Mouse (Mus musculus): ENCODE measurements at regions not wholly inside any gene's neighbourhood (a gene's known extent, or its start where the extent isn't known, plus 50 kb on each side); places are given as distances from the start of the nearest gene placed in this dataset.

DNA sequence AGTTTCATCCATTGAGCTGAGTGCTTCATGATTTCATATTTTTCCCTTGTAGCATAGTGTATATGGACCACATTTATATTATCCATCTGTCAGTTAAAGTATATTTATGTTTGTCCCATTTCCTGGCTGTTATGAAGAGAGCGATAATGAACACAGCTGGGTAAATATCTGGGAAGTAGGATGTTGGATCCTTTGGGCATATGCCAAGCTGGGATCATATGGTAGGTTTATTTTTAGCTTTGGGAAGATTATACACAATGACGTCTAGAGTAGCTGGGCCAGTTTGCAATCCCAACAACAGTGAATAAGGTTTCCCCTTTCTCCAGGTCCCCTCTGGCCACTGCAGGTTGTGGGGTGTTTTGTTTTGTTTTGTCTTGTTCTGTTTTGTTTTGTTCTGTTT lies 164.5 kb downstream of the Gm765 start:
- TF ChIP-seq CTCF (IDR thresholded peaks at IDR 0.05; ENCODE audit: control insufficient read depth, insufficient read depth, insufficient read length): no peak
- TF ChIP-seq MAX (IDR thresholded peaks at IDR 0.05): no peak
- TF ChIP-seq FOSL1 (IDR thresholded peaks at IDR 0.05; ENCODE audit: insufficient read depth, low read length, poor library complexity, severe bottlenecking): no peak
- no peak for TF ChIP-seq MYOG (IDR thresholded peaks at IDR 0.05; ENCODE audit: control insufficient read depth, extremely low read depth, insufficient read length)
- no peak for TF ChIP-seq CEBPB (IDR thresholded peaks at IDR 0.05; ENCODE audit: low read depth)
- no peak for TF ChIP-seq USF1 (IDR thresholded peaks at IDR 0.05; ENCODE audit: low read depth)

Measured in C2C12 (cell line).